Mouse (Mus musculus) spleen, postnatal 4 days (tissue): ENCODE data around the gene Vmn1r7.
"Not testable (repeated sequence)": the region's sequence is repeated elsewhere in the genome, so short reads cannot be mapped to it uniquely, and the experiment has no call there.

ENCODE experiments used
- DNase-seq, 2 experiments: peaks; one replicate each; pipeline ENCODE4 v3.0.0; 2022; ENCODE audit warnings: low spot score in 2 of 2

Gene Vmn1r7

GRCm38 (mm10) chr6:57025224-57025623, at the start of gene Vmn1r7:
Gene Vmn1r7 (minus strand): TSS chr6:57025324.
- not testable (repeated sequence) for DNase-seq

GRCm38 (mm10) chr6:57066487-57066886, 41.4 kb upstream of the Vmn1r7 start, which contains the start of gene Vmn1r9:
Gene Vmn1r9 (plus strand): TSS chr6:57066787.
- no peak for DNase-seq

- DNase-seq: no peak
Observed at GRCm38 (mm10) chr6:57063730-57064129, 38.6 kb upstream of the Vmn1r7 start.

- DNase-seq: no peak
Observed at GRCm38 (mm10) chr6:57034674-57035073, 9.6 kb upstream of the Vmn1r7 start.

- no peak for DNase-seq
Observed at GRCm38 (mm10) chr6:57031984-57032383, 6.9 kb upstream of the Vmn1r7 start, which contains the start of gene Vmn1r8. Gene Vmn1r8 (plus strand): TSS chr6:57032284.

GRCm38 (mm10) chr6:56996943-56997342, 28.2 kb downstream of the Vmn1r7 start, which contains the start of gene Vmn1r6:
Gene Vmn1r6 (plus strand): TSS chr6:56997243.
- no peak for DNase-seq
